Mouse (Mus musculus): ENCODE measurements at regions not wholly inside any gene's neighbourhood (a gene's known extent, or its start where the extent isn't known, plus 50 kb on each side); places are given as distances from the start of the nearest gene placed in this dataset.

DNA sequence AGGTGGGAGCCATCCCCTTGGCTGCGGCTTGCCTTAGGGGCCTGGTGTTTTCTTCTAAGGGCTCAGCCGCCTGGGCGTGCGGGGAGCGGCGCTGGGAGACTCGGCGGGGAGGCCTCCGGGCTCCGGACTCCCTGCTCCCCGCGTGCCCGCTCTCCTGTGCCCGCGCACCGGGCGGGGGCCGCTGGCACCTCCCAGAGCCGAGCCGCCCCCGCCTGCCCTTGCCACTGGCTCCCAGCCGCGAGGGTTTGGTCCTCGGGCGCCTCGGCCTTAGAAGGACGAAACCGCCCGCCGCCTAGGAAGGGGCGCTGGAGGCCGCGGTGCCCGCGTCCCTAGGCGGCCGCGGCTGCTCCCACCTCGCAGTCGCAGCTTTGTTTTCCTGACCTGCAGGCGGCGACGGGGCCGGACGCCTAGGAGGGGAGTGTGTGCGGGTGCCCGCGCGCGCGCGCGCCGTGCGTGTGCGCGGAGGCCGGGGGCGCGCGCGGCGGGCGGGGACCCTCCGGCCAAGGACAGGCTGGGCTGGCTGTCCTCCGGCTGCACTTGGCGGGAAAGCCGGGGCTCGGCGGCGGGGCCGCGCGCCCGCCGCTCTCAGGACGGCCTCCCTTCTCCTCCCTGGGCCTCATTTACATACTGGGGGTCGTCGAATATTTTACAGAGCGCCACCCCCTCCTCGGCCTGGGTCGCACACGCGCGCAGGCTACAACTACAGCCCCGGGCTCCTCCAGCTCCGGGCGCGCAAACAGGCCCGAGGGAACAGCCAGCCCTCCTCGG, 227.1 kb downstream of the Mef2c start:
- no peak for DNase-seq (ENCODE audit: low read depth, low spot score)

DNA sequence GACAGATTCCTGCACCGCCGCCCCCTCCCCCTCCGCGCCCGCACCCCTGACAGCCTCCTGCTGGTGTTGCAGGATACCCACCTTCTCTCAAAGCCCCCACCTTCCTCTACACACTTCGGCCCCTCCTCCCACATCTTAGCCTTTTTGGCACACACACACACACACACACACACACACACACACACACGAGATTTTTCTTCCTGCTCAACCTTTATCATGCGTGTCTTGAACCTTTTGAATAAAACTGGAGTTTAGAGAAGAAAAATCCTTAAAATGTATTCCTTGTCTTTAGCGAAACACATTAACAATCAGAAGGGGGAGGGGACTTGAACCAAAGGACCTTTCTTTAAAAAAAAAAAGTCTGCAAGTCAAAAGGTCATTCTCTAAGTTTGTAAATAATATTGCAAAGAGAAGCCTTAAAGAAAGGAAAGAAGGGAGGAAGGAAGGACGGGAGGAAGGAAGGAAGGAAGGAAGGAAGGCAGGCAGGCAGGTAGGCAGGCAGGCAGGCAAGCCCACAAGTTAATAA, 227.7 kb downstream of the Mef2c start:
- DNase-seq (ENCODE audit: low read depth, low spot score): no peak

DNA sequence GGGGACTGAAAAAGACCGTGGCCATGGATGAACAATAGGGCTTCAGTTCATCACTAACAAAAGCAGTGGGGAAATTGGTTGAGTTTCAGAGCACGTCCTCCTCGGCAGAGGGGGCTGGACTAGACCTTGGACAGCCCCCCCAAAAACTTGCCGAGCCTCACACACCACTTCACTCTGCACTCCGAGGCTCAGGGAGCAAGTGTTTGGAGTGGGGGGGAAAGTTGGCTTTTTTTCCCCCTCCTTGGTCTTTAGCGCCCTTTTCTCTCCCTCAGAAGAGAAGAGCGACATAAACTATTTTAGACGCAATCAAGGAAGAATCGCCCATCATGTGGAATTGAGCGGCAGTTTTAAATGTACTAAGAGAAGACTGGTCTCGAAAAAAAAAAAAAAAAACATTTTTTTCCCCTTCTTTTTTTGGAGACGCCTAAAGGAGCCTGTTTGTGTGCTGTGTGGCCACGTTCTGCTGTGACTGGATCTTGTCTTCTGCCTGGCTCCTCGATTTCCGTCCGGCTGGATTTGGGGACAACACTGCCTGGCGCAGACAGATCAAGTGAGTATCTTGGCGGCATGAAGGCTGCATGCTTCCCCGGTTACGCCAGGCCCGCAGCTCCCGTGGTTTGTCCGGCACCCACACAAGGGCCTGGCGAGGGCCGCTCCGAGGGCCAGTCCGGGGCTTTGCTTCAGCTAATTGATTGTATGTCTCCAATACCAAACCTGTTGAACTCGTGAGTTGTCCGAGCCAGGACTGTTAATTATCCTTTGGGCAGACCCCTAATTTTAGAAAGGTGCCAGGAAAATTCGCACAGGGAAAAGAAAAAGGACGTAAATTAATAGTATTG, 228.7 kb downstream of the Mef2c start:
- no peak for DNase-seq (ENCODE audit: low read depth, low spot score)

- no peak for DNase-seq (ENCODE audit: low read depth, low spot score)
Observed at GRCm38 (mm10) chr13:83733231-83733990, 229.6 kb downstream of the Mef2c start.

DNA sequence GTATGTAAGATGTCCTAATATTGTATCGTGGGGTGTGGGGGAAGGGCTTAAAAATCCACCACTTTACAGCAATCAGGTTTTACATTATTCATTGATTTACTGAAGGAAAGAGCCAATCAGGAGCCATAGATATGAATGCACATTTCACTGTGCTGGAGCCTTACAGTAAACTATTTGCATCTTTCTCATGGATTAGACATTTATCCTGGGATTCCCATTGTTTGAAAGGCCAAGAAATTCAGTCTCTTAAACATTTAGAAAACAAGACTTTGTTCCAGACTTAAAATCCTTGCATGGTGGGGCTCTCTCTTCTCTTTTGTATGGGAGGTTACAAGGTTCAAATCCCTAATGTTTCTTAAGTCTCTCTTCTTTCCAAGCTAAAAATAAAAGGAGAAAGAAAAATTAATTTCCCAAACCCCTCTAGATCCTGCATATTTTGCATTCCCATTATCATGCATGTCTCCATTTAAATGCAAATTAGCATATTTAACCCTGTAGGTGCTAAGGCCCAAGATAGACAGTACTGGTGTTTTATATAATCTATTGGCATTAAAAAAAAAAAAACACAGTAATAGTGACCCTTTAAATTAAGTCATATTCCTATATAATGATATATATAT, 230.3 kb downstream of the Mef2c start:
- no peak for DNase-seq (ENCODE audit: low read depth, low spot score)

DNA sequence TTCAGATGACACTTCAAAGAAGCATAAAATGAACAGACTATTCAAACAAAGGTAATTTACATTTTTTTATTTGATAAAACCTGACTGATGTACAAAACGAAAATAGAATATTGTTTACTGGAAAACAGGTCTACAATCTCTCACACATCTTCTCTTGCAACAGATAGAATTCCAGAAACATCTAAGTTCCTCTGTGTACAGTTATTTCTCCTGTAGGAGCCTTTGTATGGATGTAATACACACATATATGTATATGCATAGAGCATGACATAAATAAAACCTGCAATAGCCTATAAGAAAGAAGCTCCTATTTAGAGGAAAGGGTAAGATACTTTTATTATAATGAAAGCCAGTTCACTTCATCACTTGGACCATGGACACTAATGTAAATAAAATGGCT, 230.8 kb downstream of the Mef2c start:
- no peak for DNase-seq (ENCODE audit: low read depth, low spot score)

GRCm38 (mm10) chr13:83735101-83735500, 231.3 kb downstream of the Mef2c start:
- DNase-seq (ENCODE audit: low read depth, low spot score): no peak

GRCm38 (mm10) chr13:83735631-83736475, 232.0 kb downstream of the Mef2c start:
- DNase-seq (ENCODE audit: low read depth, low spot score): no peak

DNA sequence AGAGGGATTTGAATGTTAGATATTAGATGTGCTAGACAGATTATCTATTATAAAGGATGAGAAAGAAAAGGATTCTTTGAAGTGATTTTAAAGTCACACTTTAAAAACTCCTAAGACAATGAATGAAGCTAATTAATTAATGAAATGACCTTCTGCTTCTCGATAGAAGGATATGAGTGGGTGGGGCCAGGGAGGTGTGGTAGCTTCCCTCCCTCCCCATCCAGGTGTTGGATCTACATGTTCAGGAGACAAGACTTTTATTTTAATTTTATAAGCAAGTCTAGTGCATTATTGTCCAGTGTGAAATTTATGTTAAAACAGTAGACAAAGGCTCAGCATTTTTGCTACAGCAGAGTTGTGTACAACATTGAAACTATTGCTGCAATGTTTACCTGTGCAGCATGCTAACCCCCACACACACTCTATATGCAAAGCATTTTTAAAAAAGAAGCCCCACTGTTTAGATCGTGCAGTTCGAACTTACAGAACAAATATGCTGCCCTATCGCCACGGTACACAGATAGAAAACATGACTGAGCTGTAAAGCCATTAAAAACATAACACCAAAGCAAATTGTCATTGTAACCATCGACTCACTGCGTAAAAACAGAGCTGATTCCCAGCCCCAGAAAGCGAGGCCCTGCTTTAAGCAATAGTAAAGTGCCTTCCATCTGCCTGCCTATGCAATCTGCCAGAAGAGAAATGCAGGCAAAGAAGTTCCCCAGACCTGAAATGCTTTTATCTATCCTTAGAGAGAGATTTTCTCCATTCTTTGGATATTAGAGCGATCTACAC, 233.4 kb downstream of the Mef2c start:
- no peak for DNase-seq (ENCODE audit: low read depth, low spot score)

GRCm38 (mm10) chr13:83737826-83738527, 234.1 kb downstream of the Mef2c start:
- no peak for DNase-seq (ENCODE audit: low read depth, low spot score)

DNA sequence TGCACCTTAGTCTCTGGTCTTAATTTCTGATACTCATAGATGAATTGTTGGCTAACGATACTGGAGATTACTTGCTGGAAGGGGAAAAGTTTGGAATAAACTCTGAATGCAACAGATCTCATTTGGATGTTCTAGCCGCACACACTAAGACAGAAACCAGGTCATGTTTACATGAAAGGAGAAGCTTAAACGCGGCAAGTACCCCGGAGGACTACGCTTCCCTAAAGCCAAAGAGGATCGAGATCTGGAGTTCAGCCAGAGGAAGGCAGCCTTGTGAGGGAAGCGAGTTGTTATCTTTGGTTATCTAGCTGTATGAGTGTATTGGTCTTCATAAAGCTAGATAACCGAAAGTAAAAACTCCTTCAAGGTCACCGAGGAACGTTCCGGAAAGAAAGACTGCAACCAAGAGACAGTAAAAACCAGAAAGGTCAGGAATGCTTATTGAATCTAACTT, 234.7 kb downstream of the Mef2c start:
- DNase-seq (ENCODE audit: low read depth, low spot score): no peak

DNA sequence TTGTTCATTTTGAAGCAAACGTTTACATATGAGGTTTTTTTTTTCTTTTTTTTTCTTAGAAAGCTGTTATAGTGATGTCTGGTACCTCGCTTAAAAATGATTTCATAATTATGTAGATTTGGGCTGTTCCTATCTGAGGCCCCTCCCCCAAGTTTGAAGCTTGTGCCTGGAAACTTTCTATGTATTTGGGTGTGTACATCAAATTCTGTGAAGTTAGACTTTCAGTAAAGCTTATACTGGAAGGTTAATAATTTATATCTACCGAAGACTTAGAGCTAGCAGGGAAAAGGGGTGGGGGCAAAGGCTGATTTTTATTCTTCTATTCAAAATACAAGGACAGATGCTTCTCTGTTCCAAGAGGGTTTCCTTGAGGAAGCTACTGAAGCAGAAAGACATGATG, 235.3 kb downstream of the Mef2c start:
- no peak for DNase-seq (ENCODE audit: low read depth, low spot score)

DNA sequence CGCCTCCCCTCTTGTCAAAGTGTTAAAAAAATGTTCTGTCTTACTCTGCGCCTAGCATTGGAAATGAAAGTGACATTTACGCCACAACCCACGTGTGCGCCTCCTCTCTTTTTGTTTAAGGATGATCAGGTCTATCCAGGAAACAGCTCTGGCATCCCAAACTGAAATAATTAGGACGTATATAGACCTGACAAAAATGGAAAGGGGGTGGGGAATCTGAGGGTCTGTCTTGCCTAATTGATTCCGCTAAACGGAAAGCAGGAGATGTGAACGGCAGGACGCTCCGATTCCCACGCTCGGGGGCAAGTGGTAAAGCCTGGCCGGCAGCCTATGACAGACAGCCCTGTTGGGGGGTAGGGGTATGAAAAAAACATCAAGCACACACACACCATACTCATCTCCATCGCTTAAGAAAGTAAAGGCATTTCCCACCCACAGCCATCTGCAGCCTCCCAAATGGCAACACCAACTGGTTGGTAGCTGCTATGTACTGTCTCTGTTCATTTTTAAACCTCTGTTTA, 235.8 kb downstream of the Mef2c start:
- DNase-seq (ENCODE audit: low read depth, low spot score): no peak

DNA sequence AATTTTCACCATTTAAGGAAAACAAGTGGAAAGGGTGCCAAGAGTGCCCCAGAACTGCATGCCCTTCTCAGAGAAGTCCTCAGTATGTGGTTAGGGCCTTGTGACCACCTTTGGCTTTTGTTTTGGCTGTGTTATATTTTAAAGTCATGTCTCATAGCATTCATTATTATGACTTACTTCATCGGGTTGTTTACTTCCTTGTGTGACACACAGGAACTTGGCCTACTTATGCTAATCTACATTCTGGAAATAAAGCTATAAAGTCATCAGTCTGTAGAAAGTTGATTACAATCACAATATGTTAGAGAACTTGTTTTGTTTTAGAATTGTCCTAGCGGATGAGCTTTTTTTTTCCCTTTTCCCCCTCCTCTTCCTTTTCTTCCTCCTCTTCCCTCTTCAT, 236.3 kb downstream of the Mef2c start:
- no peak for DNase-seq (ENCODE audit: low read depth, low spot score)

GRCm38 (mm10) chr13:83740771-83741170, 236.9 kb downstream of the Mef2c start:
- no peak for DNase-seq (ENCODE audit: low read depth, low spot score)

GRCm38 (mm10) chr13:83741591-83742021, 237.8 kb downstream of the Mef2c start:
- no peak for DNase-seq (ENCODE audit: low read depth, low spot score)

- no peak for DNase-seq (ENCODE audit: low read depth, low spot score)
Observed at GRCm38 (mm10) chr13:83742102-83742501, 238.3 kb downstream of the Mef2c start.

GRCm38 (mm10) chr13:83742546-83742945, 238.7 kb downstream of the Mef2c start:
- DNase-seq (ENCODE audit: low read depth, low spot score): no peak

DNA sequence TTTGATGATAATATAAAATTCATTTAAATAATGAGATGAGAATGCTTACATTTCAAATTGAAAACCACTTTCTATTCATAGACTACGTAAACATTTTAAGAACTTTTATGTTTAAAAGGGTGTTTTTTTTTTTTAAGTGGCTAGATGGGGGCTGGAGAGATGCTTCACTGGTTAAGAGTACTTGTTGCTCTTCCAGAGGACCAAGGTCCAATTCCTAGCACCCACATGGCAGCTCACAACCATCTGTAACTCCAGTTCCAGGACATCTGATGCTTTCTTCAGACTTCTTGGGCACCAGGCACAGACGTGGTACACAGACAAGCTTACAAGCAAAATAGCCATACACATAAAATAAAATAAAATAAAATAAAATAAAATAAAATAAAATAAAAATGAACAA, 239.5 kb downstream of the Mef2c start:
- no peak for DNase-seq (ENCODE audit: low read depth, low spot score)
